Mouse (Mus musculus) left cerebral cortex, postnatal 4 days (tissue): ENCODE data around the gene Lonp2. TPM values are rescaled to one million over a fixed set of nuclear protein-coding genes. Genes with fewer than 3 reads are reported as not detected.

ENCODE experiments used
- DNase-seq: peaks from one replicate; pipeline ENCODE4 v3.0.0-alpha.2; 2022
- intact Hi-C: fragments of 180-260 bp; cut with DNase I; formaldehyde crosslinking; loops from one replicate; pipeline ENCODE4 v1.15.1; 2025
- total RNA-seq, 2 experiments: library from RNA; stranded (reverse); gene quantifications; 2 replicates each; pipeline ENCODE4 v1.2.3; 2021

Lonp2 gene
- total RNA-seq, 2 experiments from 2014 or later, result 56.2 to 56.5 TPM

GRCm38 (mm10) chr8:86617759-86618387, 6.0 kb upstream of the Lonp2 start:
- intact Hi-C loops, result no loop called here
- DNase-seq, result no peak

- intact Hi-C loops, result no loop called here
- no peak for DNase-seq
Observed at GRCm38 (mm10) chr8:86623551-86623910, 312 bp upstream of the Lonp2 start.

- DNase-seq, result no peak
- intact Hi-C loops, result no loop called here
Observed at GRCm38 (mm10) chr8:86624915-86625314, 1.1 kb downstream of the Lonp2 start.

DNA sequence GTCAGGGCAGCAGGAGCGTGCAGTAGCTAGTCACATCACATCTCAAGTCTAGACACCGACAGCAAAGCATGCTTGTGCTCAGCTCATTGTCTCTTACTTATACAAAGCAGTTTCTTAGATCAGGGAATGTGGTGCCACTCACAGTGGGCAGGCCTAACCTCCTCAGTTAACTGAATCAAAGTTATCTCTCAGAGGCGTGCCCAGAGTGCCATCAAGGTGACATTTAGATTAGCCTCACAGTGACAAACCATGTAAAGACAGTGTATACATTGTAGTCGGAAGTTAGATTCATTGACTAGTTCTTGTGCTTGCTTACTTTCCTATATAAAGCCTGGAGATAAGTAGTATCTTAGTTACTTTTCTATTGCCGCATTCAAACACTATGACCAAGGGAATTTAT, 6.4 kb downstream of the Lonp2 start:
- intact Hi-C loops, result no loop called here
- no peak for DNase-seq

DNA sequence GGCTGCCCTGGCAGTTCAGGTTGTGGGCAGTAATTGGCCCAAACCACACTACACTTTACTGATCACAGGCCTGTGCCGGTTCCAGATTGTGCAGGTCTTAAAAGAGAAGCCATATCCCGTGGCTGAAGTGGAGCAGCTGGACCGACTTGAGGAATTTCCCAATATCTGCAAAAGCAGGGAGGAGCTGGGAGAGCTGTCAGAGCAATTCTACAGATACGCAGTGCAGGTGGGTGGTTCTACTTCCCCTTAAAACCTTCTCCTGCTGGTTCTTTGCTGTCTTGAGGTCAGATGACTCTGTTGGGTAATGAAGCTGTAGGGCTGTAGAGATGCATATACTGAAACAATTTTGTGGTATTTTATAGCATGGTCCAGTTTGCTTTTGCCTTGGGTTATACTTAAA, 7.6 kb downstream of the Lonp2 start:
- intact Hi-C loops, result no loop called here

DNA sequence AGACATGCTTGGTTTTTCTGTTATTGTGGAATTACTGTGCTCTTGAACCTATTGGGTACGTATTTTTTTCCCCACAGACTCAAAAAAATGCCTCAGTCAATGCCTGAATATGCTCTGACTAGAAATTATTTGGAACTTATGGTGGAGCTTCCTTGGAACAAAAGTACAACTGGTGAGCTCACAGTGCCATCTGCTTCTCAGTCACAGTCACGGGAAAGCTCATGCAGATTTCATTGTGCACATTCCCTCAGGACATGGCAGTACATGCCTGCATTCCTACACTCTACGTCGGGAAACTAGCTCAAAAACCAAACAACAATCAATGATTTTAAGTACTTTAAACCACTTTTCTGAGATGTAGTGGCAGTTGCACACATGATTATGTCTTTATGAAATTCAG, 14.0 kb downstream of the Lonp2 start:
- intact Hi-C loops, result no loop called here
- no peak for DNase-seq

More for the DNA sequence above, 7.6 kb downstream of the Lonp2 start:
- DNase-seq, result no peak

DNA sequence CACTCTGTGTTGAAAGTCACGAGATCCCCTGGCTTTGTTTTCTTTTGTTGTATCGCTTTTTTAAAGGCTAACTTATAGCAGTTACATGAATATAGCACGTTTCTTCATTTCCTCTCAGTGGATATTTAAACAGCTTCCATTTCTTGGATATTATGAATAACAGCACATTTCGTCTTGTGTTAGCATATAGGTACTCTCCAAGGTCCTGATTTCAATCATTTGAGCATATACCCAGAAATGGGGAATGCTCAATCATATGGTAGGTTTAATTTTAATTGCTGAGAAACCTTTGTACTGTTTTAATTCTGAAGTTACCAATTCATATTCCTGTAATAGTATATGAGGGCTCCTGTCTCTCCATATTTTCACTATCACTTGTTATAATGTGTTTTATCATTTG, 15.1 kb downstream of the Lonp2 start:
- intact Hi-C loops, result no loop called here
- DNase-seq, result no peak

DNA sequence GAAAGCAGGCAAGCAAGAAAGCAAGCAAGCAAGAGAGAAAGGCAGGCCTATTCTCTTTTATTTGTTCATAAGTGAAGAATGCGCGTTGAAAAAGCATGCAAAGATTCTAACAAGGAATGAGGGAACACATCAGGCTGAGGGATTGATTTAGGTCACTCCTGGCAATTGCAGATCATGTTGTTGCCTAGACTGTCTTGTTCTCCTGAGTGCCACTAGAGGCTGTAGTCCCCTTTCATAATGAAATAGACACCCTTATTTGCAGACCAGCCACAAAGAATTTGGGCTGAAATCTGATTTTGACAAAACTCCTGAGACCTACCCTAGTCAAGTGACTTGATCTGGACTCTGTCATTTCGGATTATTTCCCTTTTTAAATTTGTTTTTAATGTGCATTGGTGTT, 18.8 kb downstream of the Lonp2 start:
- intact Hi-C loops, result loop anchor here (10.0 kb wide), 1 partner anchor 102 kb away; the partner anchor contains the start of genes Gm10638 and Siah1a
- no peak for DNase-seq

DNA sequence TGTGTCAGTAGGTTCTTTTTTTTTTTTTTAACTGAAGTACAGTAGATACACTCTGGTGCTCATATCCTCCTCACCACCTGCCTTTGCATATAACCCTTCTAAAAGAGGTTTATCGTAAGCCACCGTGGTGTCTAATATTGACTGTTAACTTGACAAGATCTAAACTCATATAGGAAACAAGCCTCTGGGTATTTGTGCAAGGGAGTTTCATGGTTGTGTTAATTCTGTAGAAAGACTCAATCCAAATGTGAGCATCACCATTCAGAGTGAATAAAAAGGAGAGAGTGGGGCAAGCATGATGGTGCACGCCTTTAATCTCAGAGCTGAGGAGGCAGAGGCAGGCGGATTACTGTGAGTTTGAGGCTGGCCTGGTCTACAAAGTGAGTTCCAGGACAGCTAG, 20.8 kb downstream of the Lonp2 start:
- no peak for DNase-seq
- intact Hi-C loops, result loop anchor here (10.0 kb wide), 1 partner anchor 100 kb away; the partner anchor contains the start of genes Gm10638 and Siah1a

GRCm38 (mm10) chr8:86647771-86648170, 23.9 kb downstream of the Lonp2 start:
- intact Hi-C loops, result loop anchor here (10.0 kb wide), 1 partner anchor 97 kb away; the partner anchor contains the start of genes Gm10638 and Siah1a
- DNase-seq, result no peak

GRCm38 (mm10) chr8:86651416-86651815, 27.6 kb downstream of the Lonp2 start:
- intact Hi-C loops, result loop anchor here (5.0 kb wide), 1 partner anchor 251 kb away; no protein-coding TSS in a partner anchor

GRCm38 (mm10) chr8:86652546-86652945, 28.7 kb downstream of the Lonp2 start:
- DNase-seq, result no peak
- intact Hi-C loops, result loop anchor here (5.0 kb wide), 1 partner anchor 250 kb away; no protein-coding TSS in a partner anchor

More at GRCm38 (mm10) chr8:86651416-86651815, 27.6 kb downstream of the Lonp2 start:
- no peak for DNase-seq

GRCm38 (mm10) chr8:86654578-86654977, 30.7 kb downstream of the Lonp2 start:
- intact Hi-C loops, result loop anchor here (5.0 kb wide), 1 partner anchor 248 kb away; no protein-coding TSS in a partner anchor
- DNase-seq, result no peak

GRCm38 (mm10) chr8:86668750-86669149, 44.9 kb downstream of the Lonp2 start:
- DNase-seq, result no peak
- intact Hi-C loops, result no loop called here

GRCm38 (mm10) chr8:86669259-86669658, 45.4 kb downstream of the Lonp2 start:
- no peak for DNase-seq
- intact Hi-C loops, result no loop called here

- intact Hi-C loops, result no loop called here
- DNase-seq, result no peak
Observed at GRCm38 (mm10) chr8:86686629-86687028, 62.8 kb downstream of the Lonp2 start.

DNA sequence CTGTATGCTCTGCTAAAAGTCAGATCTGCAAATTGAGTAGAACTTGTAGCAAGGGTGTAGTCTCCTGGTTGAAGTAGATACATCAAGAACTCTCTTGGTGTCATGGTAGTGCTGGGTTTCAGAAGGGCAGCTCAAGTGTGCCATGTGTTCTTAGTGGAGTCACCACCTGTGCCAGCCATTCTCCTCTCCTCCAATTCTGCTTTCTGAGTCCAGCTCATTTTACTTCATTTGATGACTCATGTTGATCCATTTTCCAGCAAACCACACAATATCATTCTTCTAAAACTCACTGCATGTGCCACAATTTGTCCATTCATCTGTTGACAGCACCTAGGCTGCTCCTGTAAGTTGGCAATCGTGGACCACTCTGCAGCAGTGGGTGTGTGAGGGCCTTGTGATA, 68.3 kb downstream of the Lonp2 start:
- intact Hi-C loops, result no loop called here
- no peak for DNase-seq

GRCm38 (mm10) chr8:86694011-86694410, 70.2 kb downstream of the Lonp2 start:
- intact Hi-C loops, result no loop called here
- no peak for DNase-seq

DNA sequence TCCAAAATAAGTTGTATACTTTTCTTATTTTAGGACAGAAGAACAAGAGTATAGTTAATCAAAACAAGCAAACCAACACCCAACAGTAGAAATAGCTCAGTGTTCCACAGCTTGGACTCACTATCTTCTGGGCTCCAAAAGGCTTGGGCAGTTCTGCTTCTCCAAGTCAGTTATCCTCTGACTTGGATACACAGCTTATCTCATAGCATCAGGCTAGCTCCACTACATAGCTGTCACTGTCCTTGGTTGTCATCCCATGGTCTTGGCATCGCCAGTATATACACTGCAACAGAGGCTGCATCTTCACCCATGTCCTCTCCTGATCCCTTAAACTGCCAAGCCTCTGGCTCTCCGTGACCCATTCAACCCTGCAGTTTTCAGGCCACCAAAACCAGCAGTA, 71.9 kb downstream of the Lonp2 start:
- intact Hi-C loops, result no loop called here
- no peak for DNase-seq

DNA sequence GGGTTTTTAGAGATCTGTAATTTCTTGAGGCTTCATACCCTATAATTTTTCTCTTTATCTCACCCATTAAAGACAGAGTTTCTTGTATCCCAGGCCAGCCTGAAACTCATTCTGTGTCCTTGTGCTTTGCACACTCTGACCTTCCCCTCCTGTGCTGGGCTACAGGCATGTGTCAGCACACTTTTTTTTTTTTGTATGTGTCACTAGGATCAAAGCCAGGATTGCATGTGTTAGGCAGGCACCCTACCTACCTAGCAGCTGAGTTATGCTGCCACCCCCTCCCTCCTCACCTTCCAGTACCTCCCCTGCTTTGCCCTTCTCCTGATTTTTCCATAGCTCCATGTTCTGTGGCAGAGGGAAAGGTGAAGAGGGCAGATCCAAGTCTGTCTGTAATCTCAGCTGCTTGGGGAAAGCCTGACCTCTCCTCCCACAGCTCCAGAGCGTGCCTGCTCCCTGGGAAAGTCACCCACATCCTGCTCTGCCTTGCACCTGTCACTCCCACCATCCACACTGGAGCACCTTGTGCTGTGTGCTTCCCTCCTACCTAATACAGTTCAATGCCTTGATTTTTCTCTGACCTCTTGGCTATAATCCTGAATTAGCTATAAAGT, 75.1 kb downstream of the Lonp2 start:
- intact Hi-C loops, result no loop called here
- DNase-seq, result no peak

DNA sequence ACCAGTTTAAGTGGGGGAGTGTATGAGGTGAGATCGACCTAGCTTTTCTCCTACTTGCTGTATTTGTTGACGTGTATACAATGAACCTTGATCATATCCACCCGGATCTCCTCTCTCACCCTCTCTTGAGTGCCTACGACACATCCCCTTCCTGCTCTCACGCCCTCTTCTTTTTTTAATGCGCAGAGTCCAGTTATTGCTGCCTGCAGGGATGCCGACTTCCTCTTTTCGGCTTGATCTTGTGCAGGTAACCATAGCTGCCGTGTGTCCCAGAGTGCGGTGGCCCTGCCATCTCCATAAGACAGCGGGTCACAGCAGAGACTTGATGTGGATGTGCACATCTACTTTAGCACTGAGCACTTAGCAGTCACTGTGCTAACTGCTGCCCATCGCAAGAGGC, 75.6 kb downstream of the Lonp2 start:
- intact Hi-C loops, result no loop called here
- no peak for DNase-seq

GRCm38 (mm10) chr8:86702453-86702852, 78.6 kb downstream of the Lonp2 start:
- intact Hi-C loops, result no loop called here
- DNase-seq, result no peak
